ENCODE assay signal across 23 mouse cellular contexts in the genomic region with DNA sequence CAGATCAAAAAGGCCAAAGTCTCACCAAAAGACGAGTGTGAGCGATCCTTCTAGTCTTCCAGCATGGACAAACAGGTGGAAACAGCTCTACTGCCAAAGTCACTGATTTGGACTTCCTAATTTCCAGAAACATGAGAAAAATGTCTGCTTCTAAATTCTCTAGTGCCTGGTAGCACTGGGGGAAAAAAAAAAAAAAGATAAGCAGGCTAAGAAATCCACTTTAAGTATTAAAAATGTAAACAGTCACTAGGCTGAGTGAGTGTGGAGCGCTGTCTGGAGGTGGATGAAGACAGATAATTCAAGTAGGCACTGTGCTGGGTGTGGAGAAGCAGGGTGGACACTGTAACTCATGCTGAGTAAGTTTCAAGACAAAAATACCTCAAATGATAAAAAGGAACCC.
DNase-seq lines count a peak whose midpoint lies in the region; ATAC-seq and TF ChIP-seq lines count a peak whose summit lies in the region.
"Had no signal": no experiment of that assay in that cellular context is flagged by ENCODE, and none has a peak within 500 bp of the region (broad histone marks: within the 10 kb centered on the region; RNA-seq: fewer than 3 reads in every experiment).

No protein-coding gene starts in this region.

- TF ChIP-seq CTCF in cerebellum, adult 2 months (IDR thresholded peaks at IDR 0.05; ENCODE audit: borderline replicate concordance, insufficient read depth, low read depth, low read length) = no peak

- TF ChIP-seq POLR2A in cerebellum, adult 2 months (IDR thresholded peaks at IDR 0.05; ENCODE audit: borderline replicate concordance, insufficient read depth, low read length) = no peak

- DNase-seq in cerebellum, adult 2 months = no peak
- DNase-seq in cerebellum, adult 11 months = no peak
- DNase-seq in ES-E14 (ENCODE audit: low read depth, low spot score) = no peak
- DNase-seq in right cerebral cortex, postnatal 36 days (ENCODE audit: low spot score in 2 of 2) = no peak
- DNase-seq: adrenal gland, adult 2 months; adrenal gland, postnatal 25 days; B cell, adult 2 months; cerebellum, adult 8-10 months; cerebellum, postnatal 14 days; embryo, embryonic 11 days; gastrocnemius, postnatal 36 days; heart, adult 11 months; heart, postnatal 36 days had no signal

- WGBS in cerebellum, adult 2 months = 41% methylated on average over 3 of the region's 3 CpGs
- WGBS in hindbrain, embryonic 15.5 days = 90% methylated on average over 3 of the region's 3 CpGs
- 89% methylated on average over 3 of the region's 3 CpGs for WGBS in hindbrain, embryonic 12.5 days
- WGBS in neural tube, embryonic 15.5 days = 82% methylated on average over 3 of the region's 3 CpGs

- ATAC-seq in hindbrain, embryonic 15.5 days (ENCODE audit: low FRiP score, low read depth) = no peak
- ATAC-seq in hindbrain, embryonic 12.5 days (ENCODE audit: low FRiP score) = no peak
- ATAC-seq in neural tube, embryonic 15.5 days (ENCODE audit: low FRiP score) = no peak
- ATAC-seq: activated CD4-positive, CD25-positive, alpha-beta regulatory T cell, adult 4 months; CD4-positive, CD25-positive, alpha-beta regulatory T cell, adult 4 months; forebrain, embryonic 16.5 days; intestine, embryonic 16.5 days; Patski had no signal

- H3K4me2 ChIP-seq in hindbrain, embryonic 15.5 days = no peak overlapping the region
- no peak overlapping the region for H3K4me2 ChIP-seq in hindbrain, embryonic 12.5 days (replicated peaks)
- H3K4me2 ChIP-seq in neural tube, embryonic 15.5 days = no peak overlapping the region
- H3K4me2 ChIP-seq: embryonic facial prominence, embryonic 15.5 days; heart, embryonic 13.5 days had no signal

- no peaks in the 10 kb centered on the region for H3K9me3 ChIP-seq in hindbrain, embryonic 15.5 days
- no peaks in the 10 kb centered on the region for H3K9me3 ChIP-seq in hindbrain, embryonic 12.5 days (replicated peaks)
- no peaks in the 10 kb centered on the region for H3K9me3 ChIP-seq in ES-E14 (ENCODE audit: control insufficient read depth, insufficient read depth, low read depth, low read length)
- H3K9me3 ChIP-seq in neural tube, embryonic 15.5 days (replicated peaks) = no peaks in the 10 kb centered on the region
- H3K9me3 ChIP-seq: embryonic facial prominence, embryonic 15.5 days; heart, embryonic 13.5 days had no signal

- no peaks in the 10 kb centered on the region for H3K27me3 ChIP-seq in cerebellum, adult 2 months (ENCODE audit: control insufficient read depth, insufficient read depth, low read length)
- no peaks in the 10 kb centered on the region for H3K27me3 ChIP-seq in hindbrain, embryonic 15.5 days
- H3K27me3 ChIP-seq in hindbrain, embryonic 12.5 days = no peaks in the 10 kb centered on the region
- no peaks in the 10 kb centered on the region for H3K27me3 ChIP-seq in neural tube, embryonic 15.5 days (replicated peaks)
- H3K27me3 ChIP-seq: embryonic facial prominence, embryonic 15.5 days; heart, embryonic 13.5 days; Patski had no signal

- no peak overlapping the region for H3K4me3 ChIP-seq in cerebellum, adult 2 months (replicated peaks; ENCODE audit: insufficient read depth, low read depth, low read length)
- no peak overlapping the region for H3K4me3 ChIP-seq in hindbrain, embryonic 15.5 days
- H3K4me3 ChIP-seq in hindbrain, embryonic 12.5 days = no peak overlapping the region
- no peak overlapping the region for H3K4me3 ChIP-seq in ES-E14 (ENCODE audit: insufficient read depth in 1 of 2, low read depth in 1 of 2, low read length in 2 of 2, poor library complexity in 1 of 2, severe bottlenecking in 1 of 2)
- H3K4me3 ChIP-seq in neural tube, embryonic 15.5 days (replicated peaks) = no peak overlapping the region
- H3K4me3 ChIP-seq: embryonic facial prominence, embryonic 15.5 days; heart, embryonic 13.5 days had no signal

- H3K4me1 ChIP-seq in cerebellum, adult 2 months (ENCODE audit: control insufficient read depth, insufficient read depth, low read length) = peaks cover 60% of the 10 kb centered on the region
- peaks cover 57% of the 10 kb centered on the region for H3K4me1 ChIP-seq in hindbrain, embryonic 15.5 days (replicated peaks)
- peaks cover 31% of the 10 kb centered on the region for H3K4me1 ChIP-seq in hindbrain, embryonic 12.5 days
- H3K4me1 ChIP-seq in ES-E14 (ENCODE audit: control insufficient read depth in 2 of 2, insufficient read depth in 2 of 2, low read length in 2 of 2, poor library complexity in 1 of 2) = peaks cover 0 to 7% of the 10 kb centered on the region in 2 experiments; a peak in 1 of 4 replicates
- peaks cover 49% of the 10 kb centered on the region for H3K4me1 ChIP-seq in neural tube, embryonic 15.5 days

- H3K9ac ChIP-seq in hindbrain, embryonic 15.5 days = no peak overlapping the region
- no peak overlapping the region for H3K9ac ChIP-seq in hindbrain, embryonic 12.5 days
- no peak overlapping the region for H3K9ac ChIP-seq in ES-E14 (ENCODE audit: insufficient read depth, low read depth, low read length, poor library complexity, severe bottlenecking)
- no peak overlapping the region for H3K9ac ChIP-seq in neural tube, embryonic 15.5 days (replicated peaks)
- H3K9ac ChIP-seq: embryonic facial prominence, embryonic 15.5 days; heart, embryonic 13.5 days had no signal

- peak overlapping the region; percentile 76; the same call in 1 of the 2 replicates for H3K27ac ChIP-seq in cerebellum, adult 2 months (ENCODE audit: insufficient read depth, low read length)
- 0 out of 2 replicates have a peak overlapping the region, but pooled peaks have one; percentile 66 for H3K27ac ChIP-seq in hindbrain, embryonic 15.5 days (replicated peaks)
- H3K27ac ChIP-seq in hindbrain, embryonic 12.5 days = no peak overlapping the region
- H3K27ac ChIP-seq in ES-E14 (ENCODE audit: insufficient read depth, low read depth, low read length, poor library complexity, severe bottlenecking) = no peak overlapping the region
- peak overlapping the region; percentile 38; the same call in 1 of the 2 replicates for H3K27ac ChIP-seq in neural tube, embryonic 15.5 days (replicated peaks)
- H3K27ac ChIP-seq: embryonic facial prominence, embryonic 15.5 days; heart, embryonic 13.5 days had no signal

- H3K36me3 ChIP-seq in hindbrain, embryonic 15.5 days = no peaks in the 10 kb centered on the region
- H3K36me3 ChIP-seq in hindbrain, embryonic 12.5 days = no peaks in the 10 kb centered on the region
- H3K36me3 ChIP-seq in ES-E14 (ENCODE audit: control insufficient read depth, insufficient read depth, low read length, poor library complexity, severe bottlenecking) = no peaks in the 10 kb centered on the region; the same call in none of the 2 replicates
- H3K36me3 ChIP-seq in neural tube, embryonic 15.5 days = no peaks in the 10 kb centered on the region
- H3K36me3 ChIP-seq: embryonic facial prominence, embryonic 15.5 days; heart, embryonic 13.5 days had no signal

- in situ Hi-C loops in ES-E14 (cut with MboI; ENCODE audit: low sequenced_read_pairs in 2 of 2, unreplicated experiment in 2 of 2) = no loop called here

TF ChIP-seq in ES-E14, 5 proteins besides CTCF, POLR2A, EP300 and RAD21:
- peak; percentile 81 for TF ChIP-seq ZNF384 (IDR thresholded peaks at IDR 0.05; ENCODE audit: low read depth, low read length)
- TF ChIP-seq HCFC1 (IDR thresholded peaks at IDR 0.05; ENCODE audit: borderline replicate concordance, insufficient read depth, low read length) = no peak

Comparison
In these comparisons a context has a peak if more than half of its experiments do, and no peak if none do; other contexts are left out.
1. H3K27ac ChIP-seq: peak in cerebellum, adult 2 months (single experiment), hindbrain, embryonic 15.5 days (single experiment) and neural tube, embryonic 15.5 days (single experiment); none in hindbrain, embryonic 12.5 days (single experiment) and ES-E14 (single experiment).